Mouse (Mus musculus): ENCODE data around the gene Mr1. TPM values are rescaled to one million over a fixed set of nuclear protein-coding genes. Genes with fewer than 3 reads are reported as not detected.

Mr1 gene
- polyA plus RNA-seq, 1 experiment from 2014 or later, result 37.2 TPM

DNA sequence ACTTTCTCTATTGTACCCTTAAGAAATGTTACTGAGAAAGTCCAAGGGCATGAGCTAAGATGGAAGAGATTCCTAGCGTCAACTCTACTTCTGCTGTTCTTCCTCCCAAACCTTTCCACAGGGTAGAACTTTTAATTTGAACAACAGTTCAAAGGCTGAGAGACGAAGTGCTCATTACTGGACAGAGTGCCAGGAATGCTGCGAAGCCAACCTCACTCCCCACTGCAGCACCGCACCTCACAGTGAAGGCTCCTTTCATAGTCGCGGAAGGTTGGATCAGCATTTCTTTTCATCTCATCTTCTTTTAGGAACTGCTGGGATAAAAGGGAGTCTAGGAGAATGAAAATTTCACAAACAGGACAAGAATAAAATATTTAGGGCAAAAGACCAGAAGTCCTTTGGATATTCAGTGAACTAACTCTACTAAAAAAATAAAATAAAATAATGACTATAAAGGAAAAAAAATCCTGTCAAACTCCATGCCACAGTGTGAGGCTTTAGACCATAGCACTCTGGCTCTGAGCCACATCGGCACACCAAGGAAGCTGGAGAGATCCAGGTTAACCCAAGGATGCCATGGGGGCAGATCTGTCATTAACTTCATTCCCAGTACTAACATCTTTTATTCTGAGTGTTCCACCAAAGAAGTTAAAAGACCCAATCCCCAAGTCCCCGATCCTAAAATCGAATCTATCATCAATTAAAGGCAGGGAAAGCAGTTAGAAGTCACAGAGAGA lies 52.5 kb downstream of the Mr1 start:
- no peak overlapping the region for H3K4me3 ChIP-seq (ENCODE audit: inconsistent target)
- peaks cover 34% of the 10 kb centered on the region for H3K79me2 ChIP-seq (ENCODE audit: inconsistent target)
- no peak overlapping the region for H3K27ac ChIP-seq
- WGBS (ENCODE audit: missing documents), result 96% methylated on average over 9 of the region's 9 CpGs
- H3K36me3 ChIP-seq (ENCODE audit: inconsistent target), result no peaks in the 10 kb centered on the region

- Histone ChIP-seq H3K4me3 (ENCODE audit: inconsistent target) (no peak overlapping the region), H3K27ac (no peak overlapping the region), H3K79me2 (ENCODE audit: inconsistent target) (peaks cover 30% of the 10 kb centered on the region), H3K36me3 (ENCODE audit: inconsistent target) (no peaks in the 10 kb centered on the region)
- WGBS (ENCODE audit: missing documents), result 98% methylated on average over 4 of the region's 4 CpGs
Observed at GRCm38 (mm10) chr1:155093145-155093791, 53.3 kb downstream of the Mr1 start.

GRCm38 (mm10) chr1:155091842-155092800 lies 54.5 kb downstream of the Mr1 start:
- Histone ChIP-seq H3K27ac (peak overlapping the region; percentile 81), H3K36me3 (ENCODE audit: inconsistent target) (no peaks in the 10 kb centered on the region)
- 72% methylated on average over 12 of the region's 14 CpGs for WGBS (ENCODE audit: missing documents)

GRCm38 (mm10) chr1:155091374-155091841 lies 55.2 kb downstream of the Mr1 start:
- Histone ChIP-seq H3K27ac (peak overlapping the region; percentile 81), H3K4me3 (ENCODE audit: inconsistent target) (no peak overlapping the region), H3K79me2 (ENCODE audit: inconsistent target) (peaks cover 11% of the 10 kb centered on the region), H3K36me3 (ENCODE audit: inconsistent target) (no peaks in the 10 kb centered on the region)
- 2% methylated on average over 7 of the region's 7 CpGs for WGBS (ENCODE audit: missing documents)

More at GRCm38 (mm10) chr1:155091842-155092800, 54.5 kb downstream of the Mr1 start:
- peaks cover 18% of the 10 kb centered on the region for H3K79me2 ChIP-seq (ENCODE audit: inconsistent target)
- no peak overlapping the region for H3K4me3 ChIP-seq (ENCODE audit: inconsistent target)

GRCm38 (mm10) chr1:155090736-155091135 lies 55.9 kb downstream of the Mr1 start:
- H3K79me2 ChIP-seq (ENCODE audit: inconsistent target), result peaks cover 4% of the 10 kb centered on the region
- peak overlapping the region; percentile 81 for H3K27ac ChIP-seq
- WGBS (ENCODE audit: missing documents), result 82% methylated on average over 1 of the region's 1 CpGs
- no peak overlapping the region for H3K4me3 ChIP-seq (ENCODE audit: inconsistent target)
- H3K36me3 ChIP-seq (ENCODE audit: inconsistent target), result no peaks in the 10 kb centered on the region

- 0 out of 2 replicates have a peak, but pooled peaks cover under 1% of the 10 kb centered on the region for H3K79me2 ChIP-seq (ENCODE audit: inconsistent target)
- H3K36me3 ChIP-seq (ENCODE audit: inconsistent target), result no peaks in the 10 kb centered on the region
- peak overlapping the region; percentile 81 for H3K27ac ChIP-seq
- no peak overlapping the region for H3K4me3 ChIP-seq (ENCODE audit: inconsistent target)
- 100% methylated on average over 7 of the region's 7 CpGs for WGBS (ENCODE audit: missing documents)
Observed at GRCm38 (mm10) chr1:155090327-155090726, 56.3 kb downstream of the Mr1 start.

DNA sequence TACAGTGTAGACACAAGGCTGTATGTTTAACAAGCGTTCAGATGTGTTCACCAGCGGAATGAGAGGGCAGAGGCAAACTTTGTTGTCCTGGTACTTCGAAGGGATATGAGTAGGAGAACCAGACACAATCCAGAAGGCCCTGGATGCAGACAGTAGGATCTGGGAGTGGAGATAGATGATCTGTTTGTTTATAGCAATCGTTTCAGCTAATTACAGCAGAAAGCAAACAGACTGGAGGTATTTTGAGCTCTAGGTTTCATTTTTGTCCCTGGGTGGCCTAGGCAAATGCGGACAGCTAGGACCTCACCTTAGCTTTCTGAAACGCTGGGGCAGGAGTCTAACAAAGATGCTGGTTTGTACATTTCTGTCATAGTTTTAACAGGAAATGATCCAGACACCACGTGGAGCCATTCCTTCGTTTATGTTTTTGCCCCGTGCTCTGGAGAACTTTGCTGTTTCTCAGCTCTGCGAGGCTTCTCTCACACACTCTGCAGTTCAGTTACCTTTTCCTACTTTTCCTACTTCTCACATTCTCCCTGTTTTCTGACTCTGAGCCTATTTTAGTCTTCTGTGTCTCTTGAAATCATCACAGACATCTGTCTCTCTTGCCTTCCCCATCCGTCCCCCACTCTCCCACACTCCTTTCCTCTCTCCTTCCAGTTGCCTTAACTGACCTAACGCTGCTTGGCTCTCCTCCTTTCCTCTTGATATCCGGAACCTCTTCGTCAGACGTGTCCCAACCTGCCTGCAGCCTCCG lies 57.6 kb downstream of the Mr1 start:
- 82% methylated on average over 16 of the region's 16 CpGs for WGBS (ENCODE audit: missing documents)
- Histone ChIP-seq H3K4me3 (ENCODE audit: inconsistent target) (no peak overlapping the region), H3K79me2 (ENCODE audit: inconsistent target) (no peaks in the 10 kb centered on the region), H3K27ac (no peak overlapping the region), H3K36me3 (ENCODE audit: inconsistent target) (no peaks in the 10 kb centered on the region)

- H3K27ac ChIP-seq, result no peak overlapping the region
- WGBS (ENCODE audit: missing documents), result 88% methylated on average over 4 of the region's 4 CpGs
- no peaks in the 10 kb centered on the region for H3K79me2 ChIP-seq (ENCODE audit: inconsistent target)
- no peaks in the 10 kb centered on the region for H3K36me3 ChIP-seq (ENCODE audit: inconsistent target)
- no peak overlapping the region for H3K4me3 ChIP-seq (ENCODE audit: inconsistent target)
Observed at GRCm38 (mm10) chr1:155088046-155088445, 58.6 kb downstream of the Mr1 start.

DNA sequence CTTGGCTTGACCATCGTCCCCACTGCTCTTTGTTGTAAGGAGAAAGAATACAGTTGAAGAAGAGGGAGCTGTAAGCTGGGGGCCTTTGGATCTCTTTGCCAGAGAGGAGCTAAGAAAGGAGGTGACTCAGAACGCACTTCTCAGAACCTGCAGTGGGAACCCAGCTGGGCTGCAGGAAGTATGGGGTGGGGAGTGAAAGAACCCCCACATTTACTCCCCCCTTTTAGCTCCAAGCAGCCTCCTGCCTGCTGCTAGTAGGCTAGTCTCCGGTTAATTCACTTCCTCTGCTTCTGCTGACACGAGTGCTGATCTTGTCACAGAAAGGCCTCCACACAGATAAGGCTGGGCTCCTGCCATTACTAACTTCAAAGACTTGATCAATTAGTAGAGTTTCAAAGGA lies 59.7 kb downstream of the Mr1 start:
- H3K4me3 ChIP-seq (ENCODE audit: inconsistent target), result no peak overlapping the region
- no peaks in the 10 kb centered on the region for H3K79me2 ChIP-seq (ENCODE audit: inconsistent target)
- 9% methylated on average over 4 of the region's 4 CpGs for WGBS (ENCODE audit: missing documents)
- H3K27ac ChIP-seq, result peak overlapping the region; percentile 25
- no peaks in the 10 kb centered on the region for H3K36me3 ChIP-seq (ENCODE audit: inconsistent target)

GRCm38 (mm10) chr1:155086416-155086815 lies 60.2 kb downstream of the Mr1 start:
- Histone ChIP-seq H3K4me3 (ENCODE audit: inconsistent target) (no peak overlapping the region), H3K79me2 (ENCODE audit: inconsistent target) (no peaks in the 10 kb centered on the region), H3K27ac (peak overlapping the region; percentile 25), H3K36me3 (ENCODE audit: inconsistent target) (no peaks in the 10 kb centered on the region)
- WGBS (ENCODE audit: missing documents), result 69% methylated on average over 6 of the region's 7 CpGs

- no peaks in the 10 kb centered on the region for H3K79me2 ChIP-seq (ENCODE audit: inconsistent target)
- no peaks in the 10 kb centered on the region for H3K36me3 ChIP-seq (ENCODE audit: inconsistent target)
- no peak overlapping the region for H3K4me3 ChIP-seq (ENCODE audit: inconsistent target)
- 99% methylated on average over 8 of the region's 8 CpGs for WGBS (ENCODE audit: missing documents)
- H3K27ac ChIP-seq, result no peak overlapping the region
Observed at GRCm38 (mm10) chr1:155084839-155085238, 61.8 kb downstream of the Mr1 start.

DNA sequence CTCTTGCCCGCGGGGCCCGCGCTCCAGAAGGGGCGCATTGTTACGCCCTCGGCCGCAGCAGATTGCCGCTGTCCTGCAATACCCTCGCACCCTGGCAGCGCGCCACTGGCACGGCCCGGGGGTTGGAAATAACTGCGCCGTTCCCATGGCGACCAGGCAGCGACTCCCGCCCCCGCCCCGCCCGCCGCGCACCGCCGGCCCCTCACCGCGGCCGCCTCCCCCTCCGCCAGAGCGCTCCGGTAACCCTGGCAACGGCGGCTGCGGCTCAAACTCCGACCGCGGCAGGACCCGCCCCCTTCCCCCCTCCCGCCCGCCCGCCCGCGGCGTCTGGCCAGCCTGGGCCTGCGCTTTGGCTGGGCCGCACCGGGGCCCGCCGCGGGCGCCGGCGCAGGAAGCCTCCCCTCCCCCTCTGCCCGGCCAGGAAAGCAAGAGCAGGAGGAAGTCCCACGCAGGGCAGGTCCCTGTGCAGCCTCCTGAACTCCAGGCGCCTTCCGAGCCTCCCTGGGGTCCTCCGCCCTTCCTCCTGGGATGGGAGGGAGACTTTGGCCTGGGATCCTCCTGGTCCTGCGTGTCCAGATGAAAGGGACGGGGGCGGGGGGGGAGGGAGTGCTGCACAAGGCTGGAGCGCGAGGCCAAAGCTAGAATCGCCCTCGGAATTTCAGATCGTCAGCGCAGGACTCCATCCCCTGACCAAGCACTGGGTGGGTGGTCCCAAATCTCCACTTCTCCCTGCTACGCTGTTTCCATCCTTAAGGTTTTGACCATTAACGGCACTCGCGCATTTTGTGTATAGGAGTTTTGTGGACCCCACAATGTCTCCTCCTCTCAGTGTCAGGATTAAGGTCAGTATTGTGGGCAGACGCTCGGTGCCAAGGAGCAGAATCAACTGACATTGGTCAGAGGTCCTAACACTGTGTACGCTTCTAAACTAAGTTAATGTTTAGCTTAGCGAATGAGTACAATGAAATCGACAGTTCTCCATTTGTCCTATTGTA lies 63.0 kb downstream of the Mr1 start:
- Histone ChIP-seq H3K36me3 (ENCODE audit: inconsistent target) (no peaks in the 10 kb centered on the region), H3K4me3 (ENCODE audit: inconsistent target) (peak overlapping the region; percentile 37), H3K79me2 (ENCODE audit: inconsistent target) (no peaks in the 10 kb centered on the region), H3K27ac (peak overlapping the region; percentile 65)
- 6% methylated on average over 48 of the region's 77 CpGs for WGBS (ENCODE audit: missing documents)

GRCm38 (mm10) chr1:155082965-155083268 lies 63.7 kb downstream of the Mr1 start:
- H3K79me2 ChIP-seq (ENCODE audit: inconsistent target), result no peaks in the 10 kb centered on the region
- H3K4me3 ChIP-seq (ENCODE audit: inconsistent target), result no peak overlapping the region
- H3K36me3 ChIP-seq (ENCODE audit: inconsistent target), result no peaks in the 10 kb centered on the region
- H3K27ac ChIP-seq, result no peak overlapping the region
- under 1% methylated on average over 15 of the region's 18 CpGs for WGBS (ENCODE audit: missing documents)

All from macrophage (primary cell).